Mouse (Mus musculus) CH12.LX (cell line): Measurements from ENCODE around the gene Irgc1. TPM values are rescaled to one million over a fixed set of nuclear protein-coding genes. Genes with fewer than 3 reads are reported as not detected.

Experiments
- DNase-seq: peaks from one replicate; pipeline ENCODE4 v3.0.0-alpha.2; 2013; ENCODE audit errors: extremely low read depth
- H3K27ac ChIP-seq: 2 replicates; pipeline ENCODE4 v1.5.1; 2012; ENCODE audit warnings: low read depth, mild to moderate bottlenecking, control low read depth, moderate library complexity; ENCODE audit not compliant: insufficient read depth
- H3K27me3 ChIP-seq: replicated peaks from 2 replicates; pipeline ENCODE3; 2012; ENCODE audit warnings: inconsistent platforms
- H3K36me3 ChIP-seq, 2 experiments: replicated peaks in 1 of 2; 2 replicates each; pipeline versions ENCODE3 to v1.6.1; 2012; ENCODE audit warnings: inconsistent platforms in 1 of 2, low read length in 1 of 2, mild to moderate bottlenecking in 1 of 2, mixed read lengths in 1 of 2, moderate library complexity in 1 of 2; ENCODE audit not compliant: control insufficient read depth in 1 of 2, insufficient read depth in 1 of 2
- H3K4me1 ChIP-seq, 2 experiments: 2 replicates each; pipeline ENCODE4 v1.6.1; 2012; ENCODE audit warnings: inconsistent platforms in 1 of 2, moderate library complexity in 1 of 2; ENCODE audit not compliant: insufficient read depth in 2 of 2, control insufficient read depth in 1 of 2
- H3K4me2 ChIP-seq: 2 replicates; pipeline ENCODE4 v1.6.1; 2012; ENCODE audit warnings: low read depth, mild to moderate bottlenecking, control low read depth; ENCODE audit not compliant: poor library complexity, insufficient read depth, severe bottlenecking
- H3K4me3 ChIP-seq, 3 experiments: fragments of 150-350 bp in 1 of 3; sonication (generic) in 1 of 3; replicated peaks in 1 of 3; 2 replicates each; pipeline versions ENCODE3 to v1.5.1; 2011 to 2012; ENCODE audit warnings: low read depth in 2 of 3, low read length in 2 of 3, mild to moderate bottlenecking in 2 of 3, moderate library complexity in 2 of 3, control low read depth in 1 of 3, improper control_type of control experiment in 1 of 3, inconsistent platforms in 1 of 3, mixed read lengths in 1 of 3; ENCODE audit not compliant: poor library complexity in 1 of 3
- H3K79me2 ChIP-seq: replicated peaks from 2 replicates; pipeline ENCODE4 v1.6.1; 2012; ENCODE audit warnings: mild to moderate bottlenecking, moderate library complexity; ENCODE audit not compliant: control insufficient read depth, poor library complexity, insufficient read depth, severe bottlenecking; ENCODE audit errors: extremely low read depth
- H3K9ac ChIP-seq: 2 replicates; pipeline ENCODE4 v1.6.1; 2012; ENCODE audit warnings: low read depth, mild to moderate bottlenecking, control low read depth, moderate library complexity; ENCODE audit not compliant: insufficient read depth
- H3K9me3 ChIP-seq: replicated peaks from 2 replicates; pipeline ENCODE3; 2012; ENCODE audit warnings: low read length, inconsistent platforms, mixed read lengths
- CHD1 ChIP-seq: IDR thresholded peaks from 2 replicates; pipeline ENCODE4 v1.6.1; 2012; ENCODE audit warnings: low read depth, low read length, improper control_type of control experiment, inconsistent platforms
- CTCF ChIP-seq, 2 experiments: IDR thresholded peaks in 1 of 2; conservative IDR thresholded peaks in 1 of 2; 2 replicates each; pipeline ENCODE4 v1.5.1; 2011 to 2012; ENCODE audit warnings: low read depth in 2 of 2, low read length in 2 of 2, improper control_type of control experiment in 1 of 2, inconsistent platforms in 1 of 2, mild to moderate bottlenecking in 1 of 2, moderate library complexity in 1 of 2
- E2F4 ChIP-seq: IDR thresholded peaks from 2 replicates; pipeline ENCODE4 v1.6.1; 2011; ENCODE audit warnings: low read depth, low read length, improper control_type of control experiment; ENCODE audit not compliant: insufficient replicate concordance
- ELF1 ChIP-seq: IDR thresholded peaks from 2 replicates; pipeline ENCODE4 v1.6.1; 2014; ENCODE audit warnings: low read depth, mild to moderate bottlenecking, inconsistent platforms, low read length, improper control_type of control experiment
- EP300 ChIP-seq: IDR thresholded peaks from 2 replicates; pipeline ENCODE4 v1.6.1; 2011; ENCODE audit warnings: low read length, improper control_type of control experiment
- ETS1 ChIP-seq: conservative IDR thresholded peaks from 2 replicates; pipeline ENCODE4 v1.6.1; 2012; ENCODE audit warnings: low read depth, mild to moderate bottlenecking, inconsistent platforms, low read length, improper control_type of control experiment, moderate library complexity
- GABPA ChIP-seq: IDR thresholded peaks from 2 replicates; pipeline ENCODE4 v1.6.1; 2012; ENCODE audit warnings: low read depth, low read length, improper control_type of control experiment, inconsistent platforms; ENCODE audit not compliant: insufficient replicate concordance
- HCFC1 ChIP-seq: IDR thresholded peaks from 2 replicates; pipeline ENCODE4 v1.6.1; 2012; ENCODE audit warnings: low read depth, mild to moderate bottlenecking, inconsistent platforms, low read length, improper control_type of control experiment
- IRF4 ChIP-seq: IDR thresholded peaks from 2 replicates; pipeline ENCODE4 v1.6.1; 2014; ENCODE audit warnings: low read depth, mild to moderate bottlenecking, inconsistent platforms, low read length, improper control_type of control experiment
- MAX ChIP-seq: IDR thresholded peaks from 2 replicates; pipeline ENCODE4 v1.6.1; 2011; ENCODE audit warnings: low read length, improper control_type of control experiment
- MAZ ChIP-seq: IDR thresholded peaks from 2 replicates; pipeline ENCODE4 v1.6.1; 2012; ENCODE audit warnings: low read depth, mild to moderate bottlenecking, inconsistent platforms, low read length, improper control_type of control experiment, moderate library complexity
- MYC ChIP-seq: IDR thresholded peaks from 2 replicates; pipeline ENCODE4 v1.6.1; 2011; ENCODE audit warnings: low read depth, mild to moderate bottlenecking, improper control_type of control experiment, low read length
- NELFE ChIP-seq: IDR thresholded peaks from 2 replicates; pipeline ENCODE4 v1.6.1; 2011; ENCODE audit warnings: low read depth, low read length, improper control_type of control experiment
- POLR2AphosphoS2 ChIP-seq: IDR thresholded peaks from 2 replicates; pipeline ENCODE4 v1.6.1; 2011; ENCODE audit warnings: low read depth, low read length, improper control_type of control experiment
- SIN3A ChIP-seq: IDR thresholded peaks from 2 replicates; pipeline ENCODE4 v1.6.1; 2012; ENCODE audit warnings: low read length, improper control_type of control experiment, inconsistent platforms
- SMC3 ChIP-seq: IDR thresholded peaks from 2 replicates; pipeline ENCODE4 v1.6.1; 2011; ENCODE audit warnings: low read depth, low read length, improper control_type of control experiment
- TCF12 ChIP-seq: IDR thresholded peaks from 2 replicates; pipeline ENCODE4 v1.6.1; 2014; ENCODE audit warnings: low read depth, mild to moderate bottlenecking, inconsistent platforms, low read length, improper control_type of control experiment
- UBTF ChIP-seq: IDR thresholded peaks from 2 replicates; pipeline ENCODE4 v1.6.1; 2012; ENCODE audit warnings: low read depth, mild to moderate bottlenecking, inconsistent platforms, low read length, improper control_type of control experiment, moderate library complexity
- USF1 ChIP-seq: IDR thresholded peaks from 2 replicates; pipeline ENCODE4 v1.6.1; 2014; ENCODE audit warnings: low read depth, mild to moderate bottlenecking, inconsistent platforms, low read length, improper control_type of control experiment
- USF2 ChIP-seq: conservative IDR thresholded peaks from 2 replicates; pipeline ENCODE4 v1.6.1; 2011; ENCODE audit warnings: low read depth, low read length, improper control_type of control experiment
- ZC3H11A ChIP-seq: IDR thresholded peaks from 2 replicates; pipeline ENCODE4 v1.6.1; 2012; ENCODE audit warnings: low read depth, mild to moderate bottlenecking, inconsistent platforms, low read length, improper control_type of control experiment
- ZKSCAN1 ChIP-seq: IDR thresholded peaks from 2 replicates; pipeline ENCODE4 v1.6.1; 2012; ENCODE audit warnings: low read depth, inconsistent platforms, low read length, improper control_type of control experiment, borderline replicate concordance
- ZNF384 ChIP-seq: IDR thresholded peaks from 2 replicates; pipeline ENCODE4 v1.6.1; 2012; ENCODE audit warnings: low read depth, low read length, improper control_type of control experiment, inconsistent platforms
- dilution Hi-C: fragments of 300-500 bp; cut with MboI; formaldehyde crosslinking; loops from 2 replicates; pipeline ENCODE4 v1.14.3; 2020; ENCODE audit warnings: low sequenced_read_pairs; ENCODE audit not compliant: extremely low pct_unique_long_range_greater_than_20kb, extremely low pct_ligation_motif_present
- in situ Hi-C: fragments of 300-500 bp; cut with MboI; formaldehyde crosslinking; loops from 3 replicates; pipeline ENCODE4 v1.14.3; 2019; ENCODE audit warnings: low sequenced_read_pairs, low pct_ligation_motif_present, low pct_unique_long_range_greater_than_20kb, mixed read lengths
- polyA plus RNA-seq: library from polyadenylated mRNA; unstranded; fragments of >175 nt; gene quantifications from 2 replicates; pipeline ENCODE4 v1.2.1, GENCODE M21; 2012; ENCODE audit warnings: low read depth; ENCODE audit not compliant: insufficient read length
- total RNA-seq, 2 experiments: library from RNA; depleted of rRNA; stranded (reverse); fragments of 300-350 nt in 1 of 2; fragments of >200 nt in 1 of 2; gene quantifications; 2 replicates each; pipeline ENCODE4 v1.2.3; 2012 to 2014

Gene Irgc1
- total and polyA plus RNA-seq, 3 experiments, result not detected

- in situ Hi-C loops (loop anchor here (25.0 kb wide), 1 partner anchor 432 kb away; the partner anchor contains the start of genes Vmn1r180 and Vmn1r181), dilution Hi-C loops (no loop called here)
- peaks cover 4 to 37% of the 10 kb centered on the region in 2 experiments for H3K4me1 ChIP-seq
- H3K4me2 ChIP-seq, result no peak overlapping the region
- no peak overlapping the region for H3K9ac ChIP-seq
- no peaks in the 10 kb centered on the region for H3K27me3 ChIP-seq
- H3K4me3 ChIP-seq, result no peak overlapping the region
- no peak overlapping the region for H3K27ac ChIP-seq
- H3K9me3 ChIP-seq, result no peaks in the 10 kb centered on the region
- DNase-seq, result no peak
- TF ChIP-seq USF2, result no peak
- no peak for TF ChIP-seq ZNF384
- TF ChIP-seq ETS1, result no peak
- TF ChIP-seq MYC, result no peak
- no peak for TF ChIP-seq ELF1
- no peak for TF ChIP-seq NELFE
- TF ChIP-seq ZKSCAN1, result no peak
- no peak for TF ChIP-seq MAZ
- TF ChIP-seq IRF4, result no peak
- TF ChIP-seq CHD1, result no peak
- no peak for TF ChIP-seq ZC3H11A
- no peak for TF ChIP-seq UBTF
- no peak for TF ChIP-seq MAX
- TF ChIP-seq HCFC1, result no peak
- TF ChIP-seq CTCF (conservative IDR thresholded peaks at IDR 0.05 in 1 of 2, IDR thresholded peaks at IDR 0.05 in 1 of 2; ENCODE audit: low read depth in 2 of 2, low read length in 2 of 2), result no peak
- TF ChIP-seq TCF12, result no peak
- no peak for TF ChIP-seq GABPA
- no peaks in the 10 kb centered on the region for H3K79me2 ChIP-seq
- no peaks in the 10 kb centered on the region for H3K36me3 ChIP-seq
Measured at GRCm38 (mm10) chr7:24394475-24395161, 57.5 kb downstream of the Irgc1 start.

- Histone ChIP-seq H3K27ac (no peak overlapping the region), H3K27me3 (no peaks in the 10 kb centered on the region), H3K4me3 (no peak overlapping the region), H3K9ac (no peak overlapping the region)
- dilution Hi-C loops (no loop called here), in situ Hi-C loops (loop anchor here (25.0 kb wide), 1 partner anchor 432 kb away; the partner anchor contains the start of genes Vmn1r180 and Vmn1r181)
- no peak for TF ChIP-seq E2F4
- no peak for TF ChIP-seq MAZ
- TF ChIP-seq SMC3, result no peak
- TF ChIP-seq UBTF, result no peak
- no peak for TF ChIP-seq POLR2AphosphoS2
- TF ChIP-seq USF1, result no peak
- no peak for TF ChIP-seq IRF4
- TF ChIP-seq EP300, result no peak
- no peak for TF ChIP-seq SIN3A
- TF ChIP-seq, all 38 proteins: peak for 0
- Histone ChIP-seq H3K4me2 (no peak overlapping the region), H3K79me2 (no peaks in the 10 kb centered on the region), H3K36me3 (no peaks in the 10 kb centered on the region), H3K9me3 (no peaks in the 10 kb centered on the region), H3K4me1 (peaks cover 6 to 42% of the 10 kb centered on the region in 2 experiments)
- DNase-seq, result no peak
Measured at GRCm38 (mm10) chr7:24394054-24394453, 58.0 kb downstream of the Irgc1 start.
